Mouse (Mus musculus) kidney, postnatal 10 days (tissue): Measurements from ENCODE around the gene Megf11.

ENCODE experiments used
- DNase-seq: peaks from one replicate; pipeline ENCODE4 v3.0.0; 2021; ENCODE audit warnings: mixed read lengths

Megf11 gene

DNA sequence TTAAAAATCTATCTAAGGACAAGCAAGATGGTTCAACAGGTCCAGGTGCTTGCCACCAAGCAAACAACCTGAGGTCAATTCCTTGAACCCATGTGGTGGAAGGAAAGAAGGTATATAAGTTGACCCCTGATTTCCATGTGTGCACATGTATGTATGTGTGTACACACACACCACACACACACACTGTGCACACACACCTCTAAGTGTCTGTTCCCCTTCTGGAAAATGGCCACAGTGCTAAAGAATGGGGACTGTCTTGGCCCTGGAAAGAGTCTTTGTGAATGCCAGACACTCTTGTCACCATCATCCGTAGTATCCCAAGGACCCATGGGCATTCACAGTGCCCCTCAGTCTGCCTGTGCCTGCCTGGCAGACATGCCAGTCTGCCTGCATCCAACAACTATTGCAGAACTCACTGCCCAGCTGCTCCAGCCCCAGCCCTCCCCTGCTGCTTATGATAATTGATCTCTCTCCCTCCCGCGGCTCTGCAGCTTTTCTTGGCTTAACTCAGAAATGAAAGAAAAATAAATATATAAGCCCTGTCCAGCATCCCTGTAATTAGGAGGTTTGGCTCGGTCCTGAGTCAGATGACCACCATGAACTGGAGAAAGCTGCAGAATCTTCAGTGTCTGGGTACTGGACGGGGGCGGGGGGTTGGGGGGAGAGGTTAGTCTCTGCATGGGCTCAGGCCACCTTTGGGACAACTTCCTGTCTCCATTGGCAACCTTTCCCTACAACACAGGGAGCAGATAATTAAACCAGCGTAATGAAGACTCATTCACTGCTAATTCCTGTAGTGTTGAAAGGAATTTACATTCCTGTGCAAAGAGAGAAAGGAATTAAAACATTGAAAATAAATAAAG, 226.9 kb downstream of the Megf11 start:
- no peak for DNase-seq

DNA sequence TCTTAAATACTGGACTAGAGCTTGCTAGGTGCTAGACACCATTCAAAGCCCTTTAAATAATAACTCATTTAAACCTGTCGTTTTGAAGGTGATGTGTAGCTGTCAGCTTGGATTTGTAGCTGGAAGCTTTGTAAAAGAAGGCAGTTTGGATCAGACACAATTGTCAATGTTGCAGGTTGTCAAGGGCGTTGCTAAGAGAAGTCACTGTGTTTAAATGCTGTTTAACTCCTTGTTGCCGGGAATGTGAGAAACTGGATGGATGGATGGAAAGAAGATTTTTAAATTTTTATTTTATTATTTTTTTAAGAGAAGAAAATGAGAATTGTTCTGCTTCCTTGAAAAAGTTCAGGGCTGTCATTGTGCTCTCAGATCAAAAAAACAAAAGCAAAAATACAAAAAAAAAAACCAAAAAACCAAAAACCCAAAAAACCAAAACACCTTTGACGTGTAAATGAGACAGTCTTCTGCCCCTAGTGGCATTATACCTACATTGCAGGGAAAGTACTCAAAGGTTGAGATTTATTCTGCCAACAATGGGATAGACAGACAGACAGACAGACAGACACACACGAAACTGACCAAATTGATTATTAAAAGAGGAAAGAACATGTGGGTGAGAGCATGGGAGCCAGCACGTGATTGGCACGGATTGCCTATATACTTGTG, 227.7 kb downstream of the Megf11 start:
- no peak for DNase-seq

DNA sequence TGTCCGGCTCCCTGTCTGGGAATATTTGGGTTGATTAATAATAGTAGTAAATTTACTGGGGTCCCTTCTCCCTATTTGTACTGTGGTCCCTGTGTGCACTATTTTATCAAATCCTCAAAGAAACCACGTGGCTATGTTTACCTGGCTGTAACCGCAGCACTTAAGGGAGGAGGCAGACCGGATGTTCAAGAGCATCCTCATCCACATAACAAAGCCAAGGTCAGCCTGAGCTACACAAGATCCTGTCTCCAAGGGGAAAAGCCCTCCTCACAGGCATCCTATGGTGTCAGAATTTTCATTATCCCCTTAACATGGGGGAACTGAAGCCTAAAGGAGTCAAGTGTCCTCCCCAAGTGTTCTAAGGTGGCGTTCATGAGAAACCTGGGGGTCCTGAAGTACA, 232.0 kb downstream of the Megf11 start:
- no peak for DNase-seq

DNA sequence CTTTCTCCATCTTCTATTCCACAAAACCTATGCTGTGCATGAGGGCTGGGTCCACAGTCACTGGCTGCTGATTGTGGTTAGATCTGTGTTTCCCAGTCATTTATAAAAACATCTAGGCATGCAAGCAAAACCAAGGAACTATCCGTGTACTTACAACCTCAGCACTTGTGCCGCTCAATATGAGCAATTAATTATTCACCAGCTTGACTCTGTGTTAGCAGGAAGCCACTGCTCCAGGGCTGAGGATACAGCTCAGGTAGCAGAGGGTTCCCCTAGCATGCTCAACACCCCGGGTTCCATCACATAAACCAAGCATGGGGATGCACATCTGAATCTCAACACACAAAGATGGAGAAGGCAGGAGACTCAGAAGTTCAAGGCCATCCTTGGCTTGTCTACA, 233.0 kb downstream of the Megf11 start:
- DNase-seq = no peak

DNA sequence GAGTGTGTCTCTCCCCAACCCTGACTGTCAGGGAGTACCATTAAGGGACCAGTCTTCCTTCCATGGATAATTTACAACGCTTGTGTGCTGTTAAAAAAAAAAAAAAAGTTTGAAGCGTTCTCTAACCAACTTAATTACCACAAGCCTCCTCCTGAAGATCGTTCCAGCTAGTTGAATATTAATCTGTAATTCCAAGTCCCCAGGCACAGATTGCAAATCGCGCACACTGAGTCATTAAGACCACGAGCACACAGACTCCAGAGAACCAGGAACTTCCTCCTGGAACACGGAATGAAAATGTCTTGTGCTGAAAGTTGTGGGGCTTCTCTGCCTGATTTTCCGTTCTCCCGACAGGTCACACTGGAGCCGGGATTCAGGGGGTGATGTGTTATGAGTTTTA, 234.0 kb downstream of the Megf11 start:
- no peak for DNase-seq

DNA sequence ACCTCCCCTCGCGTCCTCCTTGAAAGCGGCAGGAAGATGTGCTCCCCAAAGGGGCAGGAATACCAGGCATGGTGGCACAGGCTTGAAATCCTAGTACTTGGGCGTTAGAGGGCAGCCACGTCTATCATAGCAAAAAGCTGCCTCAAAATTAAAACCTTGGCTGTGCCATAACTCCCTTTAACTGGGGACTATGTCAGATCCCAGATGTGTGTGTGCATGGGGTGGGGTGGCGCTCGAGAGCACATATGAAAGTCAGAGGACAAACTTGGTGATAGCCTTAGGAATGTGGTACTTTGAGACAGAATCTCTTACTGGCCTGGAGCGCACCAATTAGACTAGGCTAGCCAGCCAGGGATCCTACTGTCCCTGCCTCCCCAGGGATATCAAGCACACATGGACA, 235.2 kb downstream of the Megf11 start:
- no peak for DNase-seq

DNA sequence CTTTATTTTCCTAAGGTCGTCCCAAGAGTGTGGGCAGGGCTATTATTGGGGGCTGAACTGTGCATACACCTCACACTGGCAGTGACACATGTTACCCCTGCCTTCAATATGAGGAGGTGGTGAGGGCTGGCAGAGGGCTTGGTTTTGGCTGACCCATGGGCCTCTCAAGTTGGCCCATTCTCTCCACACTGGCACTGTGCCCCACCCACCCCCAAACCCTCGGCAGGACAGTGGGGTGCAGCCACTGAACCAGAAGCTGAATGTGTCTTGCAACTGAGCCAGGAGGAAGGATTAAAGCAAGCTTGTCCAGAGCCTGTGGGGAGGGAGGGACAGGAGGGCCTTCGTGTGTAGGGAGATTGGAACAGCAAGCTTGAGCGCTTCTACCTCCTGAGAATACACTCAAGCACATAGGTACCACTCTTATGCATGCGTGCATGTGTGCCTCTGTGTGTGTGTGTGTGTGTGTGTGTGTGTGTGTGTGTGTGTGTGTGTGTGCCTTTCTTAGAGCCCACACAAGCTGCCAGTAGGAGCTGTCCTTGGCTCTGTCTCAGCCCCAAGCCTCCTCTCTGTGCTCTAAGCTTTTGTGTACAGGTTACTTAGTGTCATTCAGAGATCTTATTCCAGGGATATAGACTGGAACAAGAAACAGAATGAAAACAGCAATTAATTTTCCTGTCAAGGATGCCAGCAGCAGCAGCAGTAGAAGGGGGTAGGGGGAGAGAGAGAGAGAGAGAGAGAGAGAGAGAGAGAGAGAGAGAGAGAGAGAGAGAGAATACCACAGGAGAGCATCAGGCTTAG, 236.3 kb downstream of the Megf11 start:
- DNase-seq = no peak

DNA sequence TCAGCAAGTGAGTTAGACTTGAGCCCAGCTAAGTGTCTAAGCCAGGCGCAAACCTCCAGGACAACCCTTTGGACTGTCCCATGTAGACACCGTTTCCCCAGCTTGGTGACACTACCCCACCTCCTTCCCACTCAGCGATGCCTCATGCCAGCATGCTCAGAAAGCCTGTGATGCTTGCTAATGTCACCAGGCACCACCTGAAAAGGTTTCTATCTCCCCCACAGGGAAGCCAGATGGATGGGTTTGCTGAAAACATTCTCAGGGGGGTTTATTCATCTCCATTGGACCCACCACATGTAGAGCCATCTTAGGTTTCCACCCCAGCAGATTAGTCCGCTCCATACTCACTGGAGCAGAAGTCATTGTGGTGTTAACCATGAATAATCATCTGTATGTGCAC, 237.9 kb downstream of the Megf11 start:
- no peak for DNase-seq

DNA sequence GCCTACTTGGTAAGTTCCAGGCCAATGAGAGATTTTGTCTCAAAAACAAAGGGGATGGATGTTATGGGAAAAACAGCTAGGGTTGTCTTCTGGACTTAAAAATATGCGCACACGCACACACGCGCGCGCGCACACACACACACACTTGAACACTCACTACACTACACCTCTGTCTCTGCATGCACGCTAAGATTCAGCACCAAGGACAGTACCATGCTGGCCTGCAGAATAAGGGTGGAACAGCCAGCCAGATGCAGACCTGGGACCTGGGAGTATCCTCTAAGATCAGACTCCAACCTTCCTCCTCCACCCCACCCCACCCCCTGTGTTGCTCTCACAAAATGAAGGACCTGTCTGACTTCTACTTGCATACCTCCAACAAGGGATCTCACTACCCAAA, 239.1 kb downstream of the Megf11 start:
- DNase-seq = peak; percentile 81

DNA sequence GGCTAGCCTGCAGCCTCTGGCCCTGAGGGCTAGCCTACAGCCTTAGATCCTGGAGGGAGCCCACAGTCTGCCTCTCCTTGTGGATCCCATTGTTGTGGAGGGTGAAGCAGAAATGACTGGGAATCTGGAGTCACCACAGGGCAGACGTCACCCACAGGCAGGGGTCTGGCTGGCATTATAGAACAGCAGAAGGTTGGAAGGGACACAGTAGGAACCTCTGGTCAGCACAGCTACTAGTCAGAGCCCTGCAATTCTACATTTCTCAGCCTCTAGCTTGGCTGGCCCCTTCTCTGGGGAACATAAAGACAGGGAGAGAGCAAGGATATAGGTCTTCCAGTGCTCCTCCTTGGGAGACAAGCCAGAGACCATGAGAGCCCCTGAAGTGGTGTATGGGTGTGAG, 244.4 kb downstream of the Megf11 start:
- DNase-seq = no peak

DNA sequence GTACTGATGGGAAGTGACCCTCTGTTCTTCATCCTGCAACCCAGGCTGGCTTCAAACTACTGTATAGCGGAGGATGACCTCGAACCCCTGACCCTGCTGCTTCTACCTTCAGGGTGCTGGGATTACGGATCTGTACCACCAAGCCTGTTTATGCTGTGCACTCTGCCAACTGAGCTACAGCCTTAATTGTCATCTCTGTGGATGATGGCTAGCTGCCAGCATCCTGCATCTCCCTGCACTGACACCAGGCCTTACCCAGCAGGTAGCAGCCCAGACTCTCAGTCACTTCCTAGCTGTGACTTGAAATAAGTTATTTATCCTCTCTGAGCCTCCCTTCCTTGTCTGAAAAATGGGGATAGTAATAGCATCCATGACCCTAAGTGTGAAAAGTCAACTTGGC, 247.7 kb downstream of the Megf11 start:
- no peak for DNase-seq

DNA sequence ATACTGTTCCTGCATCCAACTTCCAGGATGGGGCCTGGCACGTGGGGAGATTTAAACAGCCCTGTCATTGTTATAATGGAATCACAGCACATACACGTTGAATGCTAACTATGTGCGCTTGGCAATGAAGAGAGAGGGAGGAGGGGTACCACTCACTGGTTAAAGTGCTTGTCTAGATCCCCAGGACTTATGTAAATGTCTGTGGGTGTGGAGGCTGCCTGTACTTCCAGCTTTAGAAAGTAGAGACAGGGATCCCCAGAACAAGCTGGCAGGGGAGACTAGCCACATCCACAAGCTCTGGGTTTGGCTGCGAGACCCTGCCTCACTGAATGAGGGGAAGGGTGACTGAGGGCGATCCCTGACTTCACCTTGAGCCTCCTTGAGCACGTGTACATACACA, 250.7 kb downstream of the Megf11 start:
- no peak for DNase-seq

DNA sequence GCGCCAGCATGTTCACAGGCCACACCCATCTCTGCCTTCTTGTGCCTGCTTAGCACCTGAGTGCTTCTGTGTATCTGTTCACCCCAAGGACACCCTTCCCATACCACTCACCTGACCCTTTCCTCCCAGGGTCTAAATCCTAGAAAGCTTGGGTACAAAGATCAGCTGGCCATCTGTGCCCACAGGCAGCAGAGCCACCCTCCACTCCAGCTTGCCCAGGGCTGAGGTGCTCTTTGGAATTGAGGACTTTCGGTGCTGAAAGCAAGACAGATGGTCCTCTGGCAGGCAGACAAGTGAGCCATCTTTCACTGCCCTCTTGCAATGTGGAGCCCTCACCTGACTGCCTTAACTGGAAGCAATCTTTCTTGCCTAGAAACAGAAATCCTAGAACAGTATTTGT, 251.5 kb downstream of the Megf11 start:
- DNase-seq = peak; percentile 24

DNA sequence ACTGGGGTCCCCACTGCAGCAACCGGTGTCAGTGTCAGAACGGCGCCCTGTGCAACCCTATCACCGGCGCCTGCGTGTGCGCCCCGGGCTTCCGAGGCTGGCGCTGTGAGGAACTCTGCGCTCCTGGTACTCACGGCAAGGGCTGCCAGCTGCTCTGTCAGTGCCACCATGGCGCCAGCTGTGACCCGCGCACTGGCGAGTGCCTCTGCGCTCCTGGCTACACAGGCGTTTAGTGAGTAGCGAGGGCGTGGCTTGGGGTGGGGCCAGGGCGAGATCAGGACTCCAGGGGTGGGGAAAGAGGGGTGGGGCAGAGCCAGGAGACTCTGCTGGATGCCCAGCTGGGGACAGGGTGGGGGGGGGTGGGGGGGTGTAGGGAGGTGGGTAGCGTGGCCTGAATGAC, 252.8 kb downstream of the Megf11 start:
- peak; percentile 64 for DNase-seq

DNA sequence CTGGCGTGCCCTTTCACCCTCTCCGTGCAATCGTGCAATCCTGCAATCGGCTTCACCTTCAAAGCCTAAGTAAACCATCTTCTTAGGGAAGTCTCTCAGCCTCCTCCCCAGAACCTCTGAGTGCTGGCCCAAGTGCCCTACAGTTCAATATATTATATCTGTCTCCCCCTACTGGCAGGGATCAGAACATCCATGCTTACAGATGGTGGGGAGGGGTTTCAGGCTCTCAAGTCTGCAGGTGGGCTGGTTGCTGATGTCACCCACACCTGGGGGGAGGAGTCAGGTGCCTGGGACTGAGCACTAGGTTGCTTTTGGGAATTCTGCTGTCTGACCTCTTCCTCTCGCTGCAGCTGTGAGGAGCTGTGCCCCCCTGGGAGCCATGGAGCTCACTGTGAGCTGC, 254.2 kb downstream of the Megf11 start:
- DNase-seq = peak; percentile 69

DNA sequence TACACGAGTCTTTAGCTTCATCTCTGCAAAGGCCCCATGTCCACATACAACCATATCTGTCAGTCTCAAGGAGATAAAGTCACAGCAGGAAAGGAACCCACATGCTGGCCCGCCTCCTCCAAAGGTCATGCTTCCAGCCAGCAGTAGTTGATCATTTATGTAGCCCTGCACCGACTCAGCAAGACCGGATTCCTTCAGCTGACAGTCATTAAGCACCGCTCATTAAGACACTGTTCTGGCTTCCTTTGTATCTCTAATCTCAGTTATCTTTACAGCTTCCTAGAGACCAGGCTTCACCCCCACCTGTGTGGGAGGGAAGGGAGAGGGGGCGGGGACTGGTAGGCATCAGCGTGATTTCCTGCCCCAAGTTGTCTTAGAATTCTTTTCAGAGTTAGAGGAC, 258.7 kb downstream of the Megf11 start:
- peak; percentile 57 for DNase-seq

DNA sequence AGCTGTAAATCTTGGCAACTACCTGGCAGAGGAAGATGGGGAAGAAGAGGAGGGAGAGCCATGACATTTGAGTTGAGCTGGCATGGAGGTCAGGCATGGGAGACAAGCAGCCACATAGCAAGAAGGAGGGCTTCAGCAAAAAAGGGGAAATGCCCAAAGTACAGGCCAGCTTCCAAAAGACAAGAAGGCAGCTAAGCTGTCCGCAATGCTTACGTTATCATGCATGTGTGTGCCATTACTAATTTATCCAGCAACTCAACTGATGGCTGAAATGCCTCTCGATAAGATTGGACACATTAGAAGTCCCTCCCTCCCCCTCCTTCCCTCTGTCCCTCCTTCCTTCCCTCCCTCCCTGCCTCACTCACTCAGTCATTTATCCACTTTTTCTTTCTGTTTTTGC, 260.0 kb downstream of the Megf11 start:
- DNase-seq = no peak

DNA sequence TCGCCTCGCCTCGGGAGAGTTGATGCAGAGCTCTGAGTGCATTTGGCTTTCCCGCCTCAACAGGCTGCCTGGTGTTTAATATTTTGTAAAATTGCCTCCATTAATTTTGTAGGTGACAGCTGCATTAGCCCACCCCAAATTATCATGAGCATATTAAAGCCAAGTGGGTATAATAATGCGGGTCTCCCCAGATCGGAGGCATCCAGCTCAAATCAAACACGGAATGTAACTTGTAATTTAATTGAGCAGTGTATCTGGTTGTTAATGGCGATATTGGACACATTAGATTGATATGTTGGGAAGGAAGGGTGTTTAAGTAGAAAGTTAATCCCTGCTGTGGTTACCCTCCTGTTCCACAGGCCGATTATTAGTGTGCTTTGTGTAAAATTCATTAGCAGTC, 264.0 kb downstream of the Megf11 start:
- DNase-seq = no peak

DNA sequence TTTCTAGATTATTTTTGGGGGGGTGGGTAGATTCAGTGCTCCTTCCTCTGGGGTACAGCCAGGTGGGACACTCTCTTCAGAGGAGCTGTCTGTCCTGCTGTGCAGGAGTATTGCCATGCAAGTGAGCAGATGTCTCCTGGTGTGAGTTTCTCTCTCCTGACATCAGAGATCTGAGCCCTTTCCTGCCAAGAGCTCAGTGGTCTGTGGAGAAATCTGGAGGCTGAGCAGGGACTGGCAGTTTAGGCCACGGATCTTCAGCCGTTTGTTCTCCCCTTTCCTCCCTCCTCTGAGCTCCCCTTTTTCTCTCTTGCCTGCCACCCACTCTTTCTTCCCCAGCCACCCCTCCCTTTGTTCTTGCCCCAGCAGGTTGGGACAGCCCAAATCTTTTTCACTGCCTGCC, 264.5 kb downstream of the Megf11 start:
- no peak for DNase-seq

DNA sequence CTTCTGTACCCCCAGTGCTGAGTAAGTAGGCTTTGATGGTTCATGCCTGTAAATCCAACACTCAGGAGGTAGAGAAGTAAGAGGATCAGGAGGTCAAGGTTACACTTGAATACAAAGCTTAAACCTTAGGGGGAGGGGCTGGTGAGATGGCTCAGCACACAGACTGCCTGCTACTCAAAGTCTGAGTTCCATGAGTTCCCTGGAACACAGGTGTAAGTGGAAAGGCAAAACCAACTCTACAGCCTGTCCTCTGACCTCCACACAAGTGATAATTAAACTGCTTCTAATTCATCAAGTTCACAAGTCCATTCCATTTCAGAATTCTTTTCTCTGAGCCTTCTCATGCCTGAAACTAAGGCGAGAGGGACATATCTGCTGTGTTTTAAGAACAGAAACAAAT, 265.8 kb downstream of the Megf11 start:
- DNase-seq = no peak

DNA sequence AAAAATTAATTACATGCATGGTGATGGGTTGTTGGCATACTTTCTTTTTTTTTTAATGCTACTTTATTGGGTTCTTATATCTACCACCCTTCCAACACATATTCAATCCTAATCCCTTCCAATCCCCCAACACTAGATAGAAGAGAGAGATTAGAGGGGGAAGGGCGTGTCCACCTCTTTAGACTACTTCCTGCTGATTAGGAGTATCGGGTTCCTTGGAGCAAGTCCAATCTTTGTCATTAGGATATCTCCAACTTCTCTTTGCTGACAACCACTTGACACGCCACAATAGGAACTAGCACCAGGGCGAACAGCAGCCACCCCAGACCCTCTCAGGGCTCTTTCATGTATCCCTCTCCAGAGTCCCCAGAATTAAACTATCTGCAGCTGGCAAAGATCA, 266.3 kb downstream of the Megf11 start:
- no peak for DNase-seq

DNA sequence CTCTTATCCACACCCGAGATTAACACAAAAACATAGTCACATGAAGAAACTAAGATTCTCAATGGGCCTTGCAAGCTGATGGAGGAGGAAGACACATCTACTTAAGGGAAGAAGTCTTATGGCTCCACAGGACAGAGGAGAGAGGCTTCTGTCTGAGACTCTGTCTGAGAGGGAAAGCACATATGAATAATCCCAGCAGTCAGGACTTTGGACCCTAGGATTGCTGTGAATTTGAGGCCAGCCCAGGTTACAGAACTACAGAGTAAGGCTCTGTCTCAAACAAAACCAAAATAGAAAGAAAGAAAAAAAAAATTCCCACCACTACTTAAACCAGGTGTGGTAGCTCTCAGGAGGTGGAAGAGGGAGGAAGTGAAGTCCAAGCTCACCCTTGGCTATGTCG, 266.7 kb downstream of the Megf11 start:
- DNase-seq = no peak

DNA sequence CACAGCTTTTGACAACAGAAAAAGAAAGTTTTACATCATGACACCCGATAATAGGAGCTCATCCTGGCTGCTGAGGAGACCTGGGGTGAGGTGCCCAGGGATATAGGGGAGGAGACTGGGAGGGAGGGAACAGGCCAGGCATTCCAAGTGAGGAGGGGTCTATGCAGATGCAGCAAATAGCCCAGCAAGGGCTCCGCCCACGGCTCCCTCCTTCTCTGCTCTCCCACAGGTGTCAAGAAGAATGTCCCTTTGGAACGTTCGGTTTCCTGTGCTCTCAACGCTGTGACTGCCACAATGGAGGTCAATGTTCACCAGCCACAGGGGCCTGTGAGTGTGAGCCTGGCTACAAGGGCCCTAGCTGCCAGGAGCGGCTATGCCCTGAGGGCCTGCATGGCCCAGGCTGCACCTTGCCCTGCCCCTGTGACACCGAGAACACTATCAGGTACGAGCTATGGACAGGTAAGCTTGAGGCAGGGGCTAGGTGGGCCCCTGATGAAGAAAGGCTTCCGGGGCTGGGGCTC, 267.5 kb downstream of the Megf11 start:
- DNase-seq = no peak

DNA sequence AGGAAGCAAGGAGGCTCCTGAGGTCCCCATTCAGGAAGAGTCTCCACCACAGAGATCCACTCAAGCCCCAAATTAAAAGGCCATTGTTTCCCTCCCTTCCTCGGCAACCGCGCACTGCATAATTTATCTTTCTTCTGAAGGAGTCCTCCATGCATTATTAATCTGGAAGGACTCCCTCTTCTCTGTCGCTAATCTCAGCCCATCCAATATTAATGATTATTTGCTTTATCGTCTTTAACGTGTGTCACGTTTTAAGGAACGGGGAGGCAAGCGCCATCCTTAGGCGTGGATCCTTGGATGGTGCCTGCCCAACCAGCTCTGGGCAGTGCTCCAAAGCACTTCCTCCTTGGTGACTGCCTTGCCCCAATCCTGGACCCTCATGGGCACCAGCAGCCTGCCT, 269.3 kb downstream of the Megf11 start:
- DNase-seq = no peak
